Mouse (Mus musculus): Measurements from ENCODE around the gene Tmem232.

DNA sequence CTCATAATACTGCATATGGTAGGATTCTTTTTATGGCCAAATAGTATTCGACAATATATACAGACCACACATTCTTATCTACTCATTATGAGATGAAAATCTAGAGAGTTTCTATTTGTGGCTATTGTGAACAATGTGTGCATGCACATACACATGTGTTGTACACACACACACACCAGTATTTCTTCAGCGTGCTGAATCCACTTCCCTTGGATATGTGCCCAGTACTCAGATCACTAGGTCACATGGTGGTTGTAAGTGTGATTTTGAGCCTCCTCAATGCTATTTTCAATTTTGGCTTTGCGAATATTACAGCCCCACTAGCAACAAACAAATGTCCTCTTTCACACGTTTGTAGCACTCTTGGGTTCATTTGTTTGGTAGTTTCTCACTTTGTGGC lies 200.6 kb downstream of the Tmem232 start:
- no peak for TF ChIP-seq CTCF (IDR thresholded peaks at IDR 0.05; ENCODE audit: insufficient read depth, low read length)
- TF ChIP-seq POLR2A (IDR thresholded peaks at IDR 0.05; ENCODE audit: borderline replicate concordance, extremely low read depth, low read depth, low read length): no peak

All from lung, adult 2 months (tissue).